Comparison of ENCODE assay signal across 13 mouse cellular contexts in genomic region chr8:119855656-119856055, GRCm38 (mm10). TPM values are rescaled to one million over a fixed set of nuclear protein-coding genes. Genes with fewer than 3 reads are reported as not detected.
DNase-seq lines count a peak whose midpoint lies in the region; ATAC-seq lines count a peak whose summit lies in the region.
"Had no signal": no experiment of that assay in that cellular context is flagged by ENCODE, and none has a peak within 500 bp of the region (broad histone marks: within the 10 kb centered on the region; RNA-seq: fewer than 3 reads in every experiment).

No protein-coding gene starts in this region.

- peak; percentile 52 for DNase-seq in cerebellum, adult 11-12 months
- no peak for DNase-seq in cerebellum, adult 18-20 months
- peak; percentile 85 for DNase-seq in kidney, adult 11 months
- DNase-seq in brain, adult 2 months (ENCODE audit: low read depth, low spot score) = peak; percentile 27
- peak; percentile 56 to 89 for DNase-seq in kidney, postnatal 25 days
- DNase-seq in layer of hippocampus, adult 11-12 months (ENCODE audit: low spot score) = no peak
- no peak for DNase-seq in left cerebral cortex, postnatal 10 days (ENCODE audit: extremely low spot score in 1 of 2, low spot score in 2 of 2)
- DNase-seq: cerebellum, adult 8-10 months; layer of hippocampus, postnatal 36 days had no signal

- H3K9ac ChIP-seq in kidney, embryonic 16.5 days (replicated peaks; ENCODE audit: low read length) = no peak overlapping the region
- H3K9ac ChIP-seq: hindbrain, embryonic 15.5 days; neural tube, embryonic 13.5 days had no signal

- ATAC-seq in kidney, embryonic 16.5 days (ENCODE audit: low FRiP score, low TSS enrichment) = no peak

- no peaks in the 10 kb centered on the region for H3K4me1 ChIP-seq in kidney, embryonic 16.5 days (ENCODE audit: insufficient read depth, low read length)
- H3K4me1 ChIP-seq: hindbrain, embryonic 15.5 days had no signal

- no peak overlapping the region for H3K4me2 ChIP-seq in kidney, embryonic 16.5 days (replicated peaks; ENCODE audit: low read depth, low read length)
- H3K4me2 ChIP-seq: hindbrain, embryonic 15.5 days; neural tube, embryonic 13.5 days had no signal

- no peaks in the 10 kb centered on the region for H3K27me3 ChIP-seq in kidney, embryonic 16.5 days (ENCODE audit: insufficient read depth, low read length)
- H3K27me3 ChIP-seq: hindbrain, embryonic 15.5 days; neural tube, embryonic 13.5 days had no signal

- no peaks in the 10 kb centered on the region for H3K9me3 ChIP-seq in kidney, embryonic 16.5 days (ENCODE audit: low read length)
- H3K9me3 ChIP-seq: hindbrain, embryonic 15.5 days; neural tube, embryonic 13.5 days had no signal

- H3K4me3 ChIP-seq in kidney, embryonic 16.5 days (ENCODE audit: low read length) = no peak overlapping the region
- H3K4me3 ChIP-seq: hindbrain, embryonic 15.5 days; neural tube, embryonic 13.5 days had no signal

- WGBS in kidney, embryonic 16.5 days = 83% methylated on average over 5 of the region's 5 CpGs

- intact Hi-C loops in left cerebral cortex, postnatal 10 days (cut with DNase I) = no loop called here

- H3K27ac ChIP-seq in kidney, embryonic 16.5 days (ENCODE audit: low read length) = no peak overlapping the region
- H3K27ac ChIP-seq: hindbrain, embryonic 15.5 days; neural tube, embryonic 13.5 days had no signal

- H3K36me3 ChIP-seq in kidney, embryonic 16.5 days (ENCODE audit: insufficient read depth, low read length) = no peaks in the 10 kb centered on the region
- H3K36me3 ChIP-seq: hindbrain, embryonic 15.5 days; neural tube, embryonic 13.5 days had no signal

RNA-seq across cellular contexts. Expression of gene Klhl36, which starts 6.4 kb away (rescaled TPM):
- 20.4 and 22.4 TPM in 2 replicates for polyA plus RNA-seq in kidney, embryonic 16.5 days (2015; fragmentation: Nextera tagmentation; extraction: Ambion mirVana)
- total RNA-seq in left cerebral cortex, postnatal 10 days (2021) = 1 to 10 TPM; 7.3 to 8.2 TPM

RNA-seq across cellular contexts. Expression of gene Cotl1, which starts 15.3 kb away (rescaled TPM):
- 130 and 138 TPM in 2 replicates for polyA plus RNA-seq in kidney, embryonic 16.5 days (2015; fragmentation: Nextera tagmentation; extraction: Ambion mirVana)
- 100 to 1,000 TPM in 1 of 2 experiments, 10 to 100 TPM in 1; 96.5 to 100 TPM for total RNA-seq in left cerebral cortex, postnatal 10 days (2021)

RNA-seq across cellular contexts. Expression of gene Usp10, which starts 54.5 kb away (rescaled TPM):
- 194 and 197 TPM in 2 replicates for polyA plus RNA-seq in kidney, embryonic 16.5 days (2015; fragmentation: Nextera tagmentation; extraction: Ambion mirVana)
- 100 to 1,000 TPM in 1 of 2 experiments, 10 to 100 TPM in 1; 94.5 to 114 TPM for total RNA-seq in left cerebral cortex, postnatal 10 days (2021)

RNA-seq across cellular contexts. Expression of gene Gm20388, which starts 55.0 kb away (rescaled TPM):
- polyA plus RNA-seq in kidney, embryonic 16.5 days (2015; fragmentation: Nextera tagmentation; extraction: Ambion mirVana) = 2.9 and 7.7 TPM in 2 replicates
- total RNA-seq in left cerebral cortex, postnatal 10 days (2021) = 1 to 10 TPM; 4.4 to 9.0 TPM
- polyA plus RNA-seq: thymus, postnatal 0 days had no signal

Comparison
In these comparisons a context has a peak if more than half of its experiments do, and no peak if none do; other contexts are left out.
1. DNase-seq: peak in cerebellum, adult 11-12 months (single experiment), kidney, adult 11 months (single experiment), brain, adult 2 months (single experiment) and kidney, postnatal 25 days (2 of 2); none in cerebellum, adult 18-20 months (0 of 2), layer of hippocampus, adult 11-12 months (single experiment) and left cerebral cortex, postnatal 10 days (0 of 2).